Mouse (Mus musculus): Measurements from ENCODE around the gene Zbtb20.

DNA sequence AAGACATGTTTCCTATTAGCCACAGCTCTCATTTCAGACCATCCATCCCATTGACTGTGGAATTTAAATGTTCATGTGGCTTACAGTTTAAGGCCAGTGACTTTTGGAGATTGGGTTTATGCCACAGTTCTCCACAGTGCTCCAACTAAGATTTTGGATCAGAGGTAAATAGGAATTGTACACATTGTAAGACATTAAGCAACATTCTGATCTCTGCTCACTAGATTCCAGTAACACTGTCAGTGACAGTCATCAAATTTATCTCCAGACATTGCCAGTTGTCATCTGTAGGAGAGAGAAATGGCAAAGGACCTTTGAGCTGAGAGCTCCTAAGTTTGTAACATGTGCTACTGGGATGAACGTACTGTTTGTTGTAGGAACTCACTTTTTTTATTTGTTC, 452.5 kb downstream of the Zbtb20 start:
- no peak for TF ChIP-seq CTCF (IDR thresholded peaks at IDR 0.05; ENCODE audit: control insufficient read depth, insufficient read depth, insufficient read length)
- TF ChIP-seq MYOD1 (IDR thresholded peaks at IDR 0.05; ENCODE audit: control insufficient read depth, insufficient read length, low read depth) = no peak
- no peak for TF ChIP-seq MYOG (IDR thresholded peaks at IDR 0.05; ENCODE audit: control insufficient read depth, extremely low read depth, insufficient read length)
- TF ChIP-seq USF1 (IDR thresholded peaks at IDR 0.05; ENCODE audit: low read depth) = no peak
- TF ChIP-seq MAX (IDR thresholded peaks at IDR 0.05) = no peak

Measured in C2C12 (cell line).